Mouse (Mus musculus): ENCODE measurements at regions not wholly inside any gene's neighbourhood (a gene's known extent, or its start where the extent isn't known, plus 50 kb on each side); places are given as distances from the start of the nearest gene placed in this dataset.

GRCm38 (mm10) chr12:58638260-58638659 lies 369.2 kb upstream of the Clec14a start:
- no peaks in the 10 kb centered on the region for H3K27me3 ChIP-seq (replicated peaks; ENCODE audit: control insufficient read depth, insufficient read depth, low read length)
- H3K36me3 ChIP-seq (ENCODE audit: control insufficient read depth, insufficient read depth, low read length) = no peaks in the 10 kb centered on the region
- 61% methylated on average over 3 of the region's 3 CpGs for WGBS
- TF ChIP-seq POLR2A (IDR thresholded peaks at IDR 0.05; ENCODE audit: low read depth, low read length) = no peak
- no peak for TF ChIP-seq CTCF (conservative IDR thresholded peaks at IDR 0.05; ENCODE audit: insufficient read depth, insufficient read length, low read depth, low read length)
- no peaks in the 10 kb centered on the region for H3K4me1 ChIP-seq (ENCODE audit: control insufficient read depth, insufficient read depth, low read length)
- H3K4me3 ChIP-seq (ENCODE audit: insufficient read depth, low read depth, low read length) = no peak overlapping the region
- no peak overlapping the region for H3K27ac ChIP-seq (ENCODE audit: insufficient read depth, low read depth, low read length)
- peak; percentile 28 for DNase-seq

DNA sequence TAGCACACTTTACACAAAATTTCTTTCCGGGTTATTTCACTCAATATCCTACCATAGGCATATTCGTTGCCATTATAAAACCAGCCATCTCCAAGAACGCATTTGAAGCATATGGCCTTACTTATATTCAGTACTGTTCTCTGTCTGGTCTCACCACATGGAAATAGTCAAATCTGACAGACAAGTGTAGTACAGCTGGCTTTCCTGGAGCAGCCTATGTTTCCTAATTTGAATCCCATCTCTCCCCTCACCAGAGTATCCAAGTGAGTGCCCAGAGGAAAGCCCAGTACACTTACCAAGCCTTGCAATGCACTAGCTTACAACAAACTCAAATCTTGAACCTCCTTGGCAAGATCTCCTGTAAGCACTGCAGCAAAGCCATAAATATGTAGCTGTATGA lies 363.4 kb upstream of the Clec14a start:
- Histone ChIP-seq H3K4me3 (ENCODE audit: insufficient read depth, low read depth, low read length) (no peak overlapping the region), H3K4me1 (ENCODE audit: control insufficient read depth, insufficient read depth, low read length) (no peaks in the 10 kb centered on the region), H3K36me3 (ENCODE audit: control insufficient read depth, insufficient read depth, low read length) (no peaks in the 10 kb centered on the region), H3K27me3 (replicated peaks; ENCODE audit: control insufficient read depth, insufficient read depth, low read length) (no peaks in the 10 kb centered on the region), H3K27ac (ENCODE audit: insufficient read depth, low read depth, low read length) (no peak overlapping the region)
- 94% methylated on average over 3 of the region's 3 CpGs for WGBS
- TF ChIP-seq CTCF (conservative IDR thresholded peaks at IDR 0.05; ENCODE audit: insufficient read depth, insufficient read length, low read depth, low read length) (no peak), POLR2A (IDR thresholded peaks at IDR 0.05; ENCODE audit: low read depth, low read length) (no peak)
- no peak for DNase-seq

- Histone ChIP-seq H3K27me3 (replicated peaks; ENCODE audit: control insufficient read depth, insufficient read depth, low read length) (no peaks in the 10 kb centered on the region), H3K4me3 (ENCODE audit: insufficient read depth, low read depth, low read length) (no peak overlapping the region), H3K4me1 (ENCODE audit: control insufficient read depth, insufficient read depth, low read length) (no peaks in the 10 kb centered on the region), H3K27ac (ENCODE audit: insufficient read depth, low read depth, low read length) (no peak overlapping the region), H3K36me3 (ENCODE audit: control insufficient read depth, insufficient read depth, low read length) (no peaks in the 10 kb centered on the region)
- WGBS = 80% methylated on average over 5 of the region's 5 CpGs
- TF ChIP-seq POLR2A (IDR thresholded peaks at IDR 0.05; ENCODE audit: low read depth, low read length) (no peak), CTCF (conservative IDR thresholded peaks at IDR 0.05; ENCODE audit: insufficient read depth, insufficient read length, low read depth, low read length) (no peak)
- DNase-seq = no peak
Observed at GRCm38 (mm10) chr12:58628817-58629216, 359.7 kb upstream of the Clec14a start.

- H3K27ac ChIP-seq (ENCODE audit: insufficient read depth, low read depth, low read length) = no peak overlapping the region
- no peak for DNase-seq
- TF ChIP-seq CTCF (conservative IDR thresholded peaks at IDR 0.05; ENCODE audit: insufficient read depth, insufficient read length, low read depth, low read length) (no peak), POLR2A (IDR thresholded peaks at IDR 0.05; ENCODE audit: low read depth, low read length) (no peak)
- no peaks in the 10 kb centered on the region for H3K27me3 ChIP-seq (replicated peaks; ENCODE audit: control insufficient read depth, insufficient read depth, low read length)
- no peaks in the 10 kb centered on the region for H3K4me1 ChIP-seq (ENCODE audit: control insufficient read depth, insufficient read depth, low read length)
- H3K36me3 ChIP-seq (ENCODE audit: control insufficient read depth, insufficient read depth, low read length) = no peaks in the 10 kb centered on the region
- no peak overlapping the region for H3K4me3 ChIP-seq (ENCODE audit: insufficient read depth, low read depth, low read length)
- WGBS = 77% methylated on average over 2 of the region's 2 CpGs
Observed at GRCm38 (mm10) chr12:58625144-58625543, 356.1 kb upstream of the Clec14a start.

DNA sequence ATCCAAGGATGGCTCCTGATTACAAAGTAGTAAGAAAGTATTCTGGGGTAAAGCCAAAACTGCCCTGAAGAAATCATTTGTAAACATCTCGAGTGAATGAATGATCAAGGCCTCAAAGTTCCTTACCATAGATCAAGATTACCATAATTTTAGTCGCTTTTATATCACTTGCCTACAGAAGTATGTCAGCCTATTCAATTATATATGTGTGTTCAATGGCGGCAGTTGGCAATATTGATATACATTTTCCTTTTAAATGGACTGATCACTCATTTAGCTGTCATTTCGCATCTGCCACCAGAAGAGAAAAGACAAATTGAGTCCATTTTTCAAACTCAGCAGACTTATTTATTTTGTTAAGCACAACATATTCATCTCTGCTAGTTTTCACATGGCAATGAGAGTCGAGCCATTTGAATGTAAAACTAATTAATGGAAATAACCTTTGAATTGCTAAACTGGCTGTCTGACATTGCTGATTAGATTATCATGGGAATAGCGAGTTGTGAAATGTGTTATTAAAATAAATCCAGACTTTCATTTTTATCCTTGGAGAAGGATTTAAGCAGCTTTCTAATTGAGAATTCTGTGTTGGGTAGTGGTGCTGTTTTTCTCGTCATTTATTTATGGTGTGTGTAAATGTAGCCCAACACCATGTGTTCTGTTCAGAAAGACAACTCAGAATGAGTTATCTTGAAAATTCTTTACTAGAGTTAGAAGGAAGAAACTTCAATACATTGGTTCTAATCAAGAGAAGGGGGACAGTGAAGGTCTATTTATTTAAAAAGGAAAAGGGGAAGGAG lies 350.6 kb upstream of the Clec14a start:
- 79% methylated on average over 7 of the region's 7 CpGs for WGBS
- H3K4me3 ChIP-seq (ENCODE audit: insufficient read depth, low read depth, low read length) = no peak overlapping the region
- H3K27me3 ChIP-seq (replicated peaks; ENCODE audit: control insufficient read depth, insufficient read depth, low read length) = no peaks in the 10 kb centered on the region
- no peak overlapping the region for H3K27ac ChIP-seq (ENCODE audit: insufficient read depth, low read depth, low read length)
- no peak for DNase-seq
- H3K4me1 ChIP-seq (ENCODE audit: control insufficient read depth, insufficient read depth, low read length) = no peaks in the 10 kb centered on the region
- no peaks in the 10 kb centered on the region for H3K36me3 ChIP-seq (ENCODE audit: control insufficient read depth, insufficient read depth, low read length)
- TF ChIP-seq POLR2A (IDR thresholded peaks at IDR 0.05; ENCODE audit: low read depth, low read length) (no peak), CTCF (conservative IDR thresholded peaks at IDR 0.05; ENCODE audit: insufficient read depth, insufficient read length, low read depth, low read length) (no peak)

DNA sequence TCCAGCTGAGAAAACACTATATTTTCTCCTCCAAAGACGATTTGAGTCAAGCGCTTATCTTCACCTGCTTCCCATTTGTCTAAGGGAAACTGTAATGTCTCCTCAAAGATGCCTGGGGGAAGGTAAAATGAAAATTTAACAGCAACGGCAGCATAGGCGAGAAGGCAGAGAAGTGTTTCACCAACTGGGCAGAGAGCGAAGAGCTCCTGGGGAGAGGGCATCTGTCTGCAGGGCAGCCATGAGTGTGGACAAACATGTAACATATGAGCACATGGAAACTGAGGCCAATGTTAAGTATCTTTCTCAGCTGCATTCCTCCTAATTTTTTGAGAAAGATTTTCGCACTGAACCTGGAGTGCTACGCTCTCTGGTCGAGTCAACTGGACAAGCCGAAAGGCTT lies 325.7 kb upstream of the Clec14a start:
- TF ChIP-seq CTCF (conservative IDR thresholded peaks at IDR 0.05; ENCODE audit: insufficient read depth, insufficient read length, low read depth, low read length) = no peak
- TF ChIP-seq POLR2A (IDR thresholded peaks at IDR 0.05; ENCODE audit: low read depth, low read length) = no peak
- Histone ChIP-seq H3K36me3 (ENCODE audit: control insufficient read depth, insufficient read depth, low read length) (no peaks in the 10 kb centered on the region), H3K4me3 (ENCODE audit: insufficient read depth, low read depth, low read length) (no peak overlapping the region), H3K4me1 (ENCODE audit: control insufficient read depth, insufficient read depth, low read length) (no peaks in the 10 kb centered on the region), H3K27ac (ENCODE audit: insufficient read depth, low read depth, low read length) (no peak overlapping the region), H3K27me3 (replicated peaks; ENCODE audit: control insufficient read depth, insufficient read depth, low read length) (no peaks in the 10 kb centered on the region)
- no peak for DNase-seq
- 91% methylated on average over 9 of the region's 9 CpGs for WGBS

GRCm38 (mm10) chr12:58591480-58591829 lies 322.4 kb upstream of the Clec14a start:
- TF ChIP-seq POLR2A (IDR thresholded peaks at IDR 0.05; ENCODE audit: low read depth, low read length) (no peak), CTCF (conservative IDR thresholded peaks at IDR 0.05; ENCODE audit: insufficient read depth, insufficient read length, low read depth, low read length) (no peak)

More at GRCm38 (mm10) chr12:58591480-58591829, 322.4 kb upstream of the Clec14a start:
- H3K27me3 ChIP-seq (replicated peaks; ENCODE audit: control insufficient read depth, insufficient read depth, low read length) = no peaks in the 10 kb centered on the region
- no peaks in the 10 kb centered on the region for H3K36me3 ChIP-seq (ENCODE audit: control insufficient read depth, insufficient read depth, low read length)
- no peak overlapping the region for H3K4me3 ChIP-seq (ENCODE audit: insufficient read depth, low read depth, low read length)
- H3K27ac ChIP-seq (ENCODE audit: insufficient read depth, low read depth, low read length) = no peak overlapping the region
- H3K4me1 ChIP-seq (ENCODE audit: control insufficient read depth, insufficient read depth, low read length) = no peaks in the 10 kb centered on the region
- DNase-seq = peak; percentile 24
- 50% methylated on average over 3 of the region's 3 CpGs for WGBS
